Mouse (Mus musculus): ENCODE results near the gene Pde10a.

The Pde10a gene

DNA sequence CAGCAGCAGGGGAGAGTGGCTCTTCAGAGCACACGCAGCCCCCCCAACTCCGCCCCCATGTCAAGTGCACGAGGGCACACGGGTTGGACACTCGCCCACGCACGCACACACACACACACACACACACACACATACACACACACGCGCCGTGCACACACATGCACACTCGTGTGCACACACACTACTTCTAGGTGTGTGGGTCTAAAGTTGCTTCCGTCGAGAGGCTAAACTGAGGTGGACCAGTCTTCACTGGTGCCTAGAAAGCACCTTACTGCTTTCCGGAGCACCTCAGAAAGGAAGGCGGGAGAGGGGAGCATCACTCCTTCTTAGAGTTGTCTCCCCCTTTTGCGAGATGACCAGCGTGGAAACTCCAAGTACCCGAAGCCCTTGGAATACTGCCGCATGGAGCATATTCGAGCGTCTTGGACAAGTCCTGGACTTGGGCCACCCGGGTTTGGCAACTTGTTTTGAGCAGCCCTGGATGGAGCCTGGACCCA is at the start of gene Pde10a:
Gene Pde10a, plus strand, starts transcription at position 148 of the 497 bp plus-strand sequence.
- DNase-seq (ENCODE audit: low spot score): no peak

DNA sequence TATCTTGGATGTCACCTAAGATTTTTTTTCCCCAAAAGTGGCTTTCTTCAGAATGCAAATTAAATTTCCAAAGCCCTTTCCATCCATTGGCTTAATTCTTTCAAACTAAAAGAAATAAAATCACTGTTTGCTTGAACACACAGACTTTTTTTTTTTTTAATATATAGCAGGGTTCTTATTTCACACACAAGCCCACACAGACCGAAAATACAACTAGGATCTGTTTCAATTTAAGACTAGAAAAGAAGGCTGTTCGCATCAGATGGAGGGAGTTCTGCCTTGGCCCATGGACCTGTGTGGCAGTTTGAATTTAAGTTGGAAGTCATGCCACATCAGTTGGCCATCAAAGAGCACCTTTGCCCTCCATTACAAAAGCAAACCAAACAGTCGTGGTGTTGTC is 46.6 kb upstream of the Pde10a start:
- no peak for DNase-seq (ENCODE audit: low spot score)

GRCm38 (mm10) chr17:8479493-8480128 is 45.6 kb upstream of the Pde10a start:
- no peak for DNase-seq (ENCODE audit: low spot score)

GRCm38 (mm10) chr17:8481797-8482196 is 43.4 kb upstream of the Pde10a start:
- no peak for DNase-seq (ENCODE audit: low spot score)

DNA sequence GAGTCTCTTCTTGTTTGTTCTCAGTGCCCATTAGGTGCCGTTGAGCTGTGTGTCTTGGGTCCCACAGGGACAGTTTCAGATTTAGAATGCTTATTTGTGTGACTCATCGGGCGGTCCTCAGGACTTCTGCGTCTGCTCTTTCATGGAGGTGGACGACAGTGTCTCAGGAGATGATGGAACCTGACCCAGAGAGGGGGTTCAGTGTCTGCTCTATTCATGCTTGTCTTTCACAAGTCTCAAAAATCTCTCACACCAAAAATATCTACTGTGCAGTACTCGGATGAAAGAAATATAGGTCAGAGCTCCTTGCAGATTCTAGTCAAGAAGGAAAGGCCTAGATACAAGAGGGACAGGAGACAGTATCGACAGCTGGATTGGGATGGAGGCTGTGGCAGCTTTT is 42.3 kb upstream of the Pde10a start:
- DNase-seq (ENCODE audit: low spot score): no peak

- DNase-seq (ENCODE audit: low spot score): no peak
Measured at GRCm38 (mm10) chr17:8484246-8484645, 40.9 kb upstream of the Pde10a start.

DNA sequence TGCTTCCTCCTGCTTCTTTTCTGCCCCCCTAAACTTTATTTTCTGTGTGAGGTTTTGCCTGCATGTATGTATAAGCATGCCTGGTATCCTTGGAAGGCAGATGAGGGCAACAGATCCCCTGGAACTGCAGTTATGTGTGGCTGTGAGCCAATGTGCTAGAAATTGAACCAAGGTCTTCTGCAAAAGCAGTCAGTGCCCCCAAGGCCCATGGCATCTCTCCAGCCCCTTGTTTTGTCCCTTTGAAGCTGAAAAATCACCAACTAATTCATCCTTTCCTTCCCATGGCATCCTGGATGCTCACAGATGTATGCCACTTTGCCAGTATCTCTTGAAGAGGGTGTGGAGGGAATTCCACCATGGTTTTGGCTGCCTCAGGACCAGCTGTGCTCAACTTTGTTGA is 40.0 kb upstream of the Pde10a start:
- no peak for DNase-seq (ENCODE audit: low spot score)

DNA sequence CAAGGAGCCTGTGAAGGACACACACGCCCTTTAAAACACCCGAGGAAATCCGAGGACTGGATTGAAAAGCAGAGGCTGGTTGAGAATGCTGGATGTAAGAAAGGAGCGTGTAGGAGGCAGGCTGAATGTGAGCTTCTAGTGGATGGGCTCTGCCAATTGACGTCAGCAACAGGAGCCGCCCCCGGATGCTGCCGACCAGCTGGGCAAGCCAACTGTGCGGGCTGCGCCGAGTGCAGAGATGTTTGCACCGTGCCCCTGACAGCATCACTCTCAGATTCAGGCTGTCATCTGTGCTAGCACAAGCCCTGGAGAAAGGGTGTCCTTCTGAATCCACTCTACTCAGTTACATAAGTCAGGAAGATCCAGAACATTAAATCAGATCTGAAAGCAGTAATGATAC is 37.3 kb upstream of the Pde10a start:
- no peak for DNase-seq (ENCODE audit: low spot score)

- DNase-seq (ENCODE audit: low spot score): no peak
Measured at GRCm38 (mm10) chr17:8490971-8491370, 34.2 kb upstream of the Pde10a start.

- no peak for DNase-seq (ENCODE audit: low spot score)
Measured at GRCm38 (mm10) chr17:8493461-8493860, 31.7 kb upstream of the Pde10a start.

- DNase-seq (ENCODE audit: low spot score): no peak
Measured at GRCm38 (mm10) chr17:8498151-8498550, 27.0 kb upstream of the Pde10a start.

GRCm38 (mm10) chr17:8498655-8499054 is 26.5 kb upstream of the Pde10a start:
- DNase-seq (ENCODE audit: low spot score): no peak

DNA sequence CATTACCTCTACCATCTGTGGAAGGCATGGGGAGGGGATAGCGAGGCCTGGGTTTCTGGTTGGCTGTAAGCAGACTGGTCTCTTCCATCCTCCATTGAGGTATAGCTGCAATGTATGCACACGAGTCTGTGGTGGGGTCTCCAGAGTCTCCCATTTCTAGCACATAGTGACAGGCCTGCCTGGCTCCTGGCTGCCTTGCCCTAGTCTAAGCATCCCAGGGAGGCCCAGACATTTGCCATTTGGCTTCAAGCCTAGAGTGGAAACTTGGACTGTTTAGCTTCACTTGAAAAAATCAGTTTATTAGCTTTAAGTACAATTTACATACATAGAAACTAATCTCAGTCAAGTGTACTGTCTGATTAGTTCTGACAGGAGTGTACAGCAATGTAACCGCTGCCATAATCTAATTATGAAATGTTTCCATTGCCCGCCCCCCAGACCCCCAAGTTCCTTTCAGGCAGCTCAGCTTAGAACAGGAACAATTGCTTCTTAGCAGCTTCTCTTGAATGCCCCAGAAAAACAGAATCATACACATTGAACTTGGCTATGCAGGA is 25.5 kb upstream of the Pde10a start:
- DNase-seq (ENCODE audit: low spot score): no peak

DNA sequence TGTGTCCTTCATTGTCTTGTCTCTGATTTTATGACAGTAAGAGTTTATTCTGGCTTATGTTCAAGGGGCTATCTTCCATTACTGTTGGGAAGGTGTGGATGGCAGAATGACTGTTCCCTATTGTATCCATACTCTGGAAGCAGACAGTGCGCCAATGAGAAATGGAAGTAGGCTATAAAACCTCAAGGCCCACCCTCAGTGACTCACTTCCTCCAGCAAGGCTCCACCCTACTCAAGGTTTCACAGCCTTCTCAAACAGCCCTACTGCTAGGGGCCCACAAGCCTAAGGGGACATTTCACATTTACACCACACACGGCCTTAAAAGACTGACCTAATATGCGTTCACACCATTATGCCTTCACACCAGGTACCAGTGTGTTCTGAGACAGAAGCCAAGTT is 20.8 kb upstream of the Pde10a start:
- DNase-seq (ENCODE audit: low spot score): no peak

- peak; percentile 29 for DNase-seq (ENCODE audit: low spot score)
Measured at GRCm38 (mm10) chr17:8505669-8506426, 19.3 kb upstream of the Pde10a start.

GRCm38 (mm10) chr17:8506726-8507125 is 18.4 kb upstream of the Pde10a start:
- DNase-seq (ENCODE audit: low spot score): no peak

- DNase-seq (ENCODE audit: low spot score): no peak
Measured at GRCm38 (mm10) chr17:8507654-8508053, 17.5 kb upstream of the Pde10a start.

- peak; percentile 62 for DNase-seq (ENCODE audit: low spot score)
Measured at GRCm38 (mm10) chr17:8508305-8509141, 16.6 kb upstream of the Pde10a start.

DNA sequence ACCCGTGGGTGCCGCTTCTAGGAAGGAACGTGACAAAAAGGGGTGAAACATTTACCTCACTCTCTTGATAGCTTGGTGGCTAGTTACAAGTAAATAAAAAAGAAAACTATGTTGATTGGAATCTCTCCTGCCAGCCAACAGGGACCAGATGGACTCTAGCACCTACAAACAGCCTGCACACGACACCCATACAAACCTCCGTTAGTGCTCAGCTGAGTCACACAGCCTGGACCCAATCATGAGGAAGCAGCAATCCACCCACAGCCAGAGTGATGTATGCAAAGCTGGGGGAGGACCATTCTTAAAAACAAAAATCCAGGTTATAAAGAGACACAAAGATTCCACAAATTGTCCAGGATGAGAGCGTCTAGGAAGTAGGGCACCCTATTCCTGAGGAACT is 9.2 kb upstream of the Pde10a start:
- DNase-seq (ENCODE audit: low spot score): no peak

GRCm38 (mm10) chr17:8523986-8524385 is 1.2 kb upstream of the Pde10a start:
- no peak for DNase-seq (ENCODE audit: low spot score)

DNA sequence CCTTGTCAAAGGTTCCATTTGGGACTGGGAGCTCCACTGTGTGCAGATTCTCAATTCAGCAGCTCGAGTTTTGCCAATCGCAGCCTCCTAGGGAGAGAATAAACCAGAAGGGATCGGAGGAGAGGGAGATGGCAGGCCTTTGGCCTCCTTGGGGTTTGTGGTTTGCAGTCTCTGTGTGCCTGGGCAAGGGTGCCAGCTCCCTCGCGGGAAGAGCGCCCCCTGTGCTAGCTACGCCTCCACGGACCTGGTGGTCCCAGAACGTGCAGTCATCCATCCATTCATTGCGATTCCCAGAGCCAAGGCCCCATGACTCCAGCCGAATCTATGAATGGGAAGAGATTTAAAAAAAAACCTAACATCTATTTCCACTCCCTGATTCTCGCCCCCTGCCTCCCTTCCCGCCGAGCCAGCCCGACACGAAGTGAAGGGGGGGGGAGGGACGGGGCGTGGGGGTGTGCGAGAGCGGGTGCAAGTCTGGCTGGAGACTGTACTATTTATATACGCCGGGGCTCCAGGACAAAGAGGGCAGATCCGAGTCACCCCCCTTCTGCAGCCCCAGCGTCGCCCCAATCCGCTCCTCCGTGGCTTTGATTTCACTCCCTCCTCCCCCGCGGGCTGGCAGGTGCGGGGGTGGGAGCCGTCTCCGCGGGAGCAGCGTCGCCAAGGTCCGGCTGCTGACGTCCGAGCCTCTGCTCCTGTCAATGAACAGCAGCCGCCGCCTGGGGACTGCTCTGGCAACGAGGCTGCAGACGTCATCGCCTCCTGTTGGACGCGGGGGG is 596 bp upstream of the Pde10a start:
- DNase-seq (ENCODE audit: low spot score): peak; percentile 33

Measured in yolk sac, embryonic 10.5 days (tissue).